Mouse (Mus musculus): ENCODE data around the gene Aldh3b2. TPM values are rescaled to one million over a fixed set of nuclear protein-coding genes. Genes with fewer than 3 reads are reported as not detected.

Aldh3b2 gene
- total RNA-seq, 2 experiments from 2014 or later: 0.81 to 1.2 TPM

DNA sequence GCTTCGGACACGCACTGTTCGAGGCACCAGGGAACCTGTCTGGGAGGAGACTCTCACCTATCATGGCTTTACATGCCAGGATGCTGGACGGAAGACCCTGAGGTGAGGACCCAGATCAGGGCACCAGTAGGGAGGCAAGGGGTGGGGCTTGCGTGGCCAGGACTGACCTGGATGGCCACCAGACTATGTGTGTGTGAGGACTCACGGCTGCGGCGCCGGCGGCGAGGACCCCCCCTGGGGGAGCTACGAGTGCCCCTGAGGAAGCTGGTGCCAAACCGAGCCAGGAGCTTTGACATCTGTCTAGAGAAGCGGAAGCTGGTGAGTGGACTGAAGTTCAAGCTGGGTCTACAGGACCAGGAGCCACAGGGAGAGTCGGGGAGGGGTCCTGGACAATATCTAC is 32.2 kb downstream of the Aldh3b2 start:
- no peak for DNase-seq (ENCODE audit: extremely low spot score in 1 of 2, low spot score in 1 of 2)

DNA sequence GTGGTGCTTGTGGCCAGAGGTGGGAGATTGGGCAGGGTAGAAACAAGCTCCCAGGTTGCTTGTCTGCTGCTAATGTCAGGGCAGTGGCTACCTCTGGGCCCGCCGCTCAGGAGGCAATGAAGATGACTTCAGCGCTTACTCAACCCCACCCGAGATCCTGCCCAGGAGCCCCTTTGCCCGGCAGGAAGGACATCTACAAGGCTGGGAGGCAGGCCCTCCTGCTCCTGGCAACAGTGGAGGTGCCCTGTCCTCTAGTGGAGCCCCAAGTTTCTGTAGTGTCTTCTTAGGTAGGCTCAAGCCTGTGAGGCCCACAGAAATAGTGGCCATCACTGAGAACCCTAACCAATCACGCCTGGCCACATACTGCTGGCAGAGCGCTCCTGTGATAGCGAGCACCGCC is 33.0 kb downstream of the Aldh3b2 start:
- no peak for DNase-seq (ENCODE audit: extremely low spot score in 1 of 2, low spot score in 1 of 2)

DNA sequence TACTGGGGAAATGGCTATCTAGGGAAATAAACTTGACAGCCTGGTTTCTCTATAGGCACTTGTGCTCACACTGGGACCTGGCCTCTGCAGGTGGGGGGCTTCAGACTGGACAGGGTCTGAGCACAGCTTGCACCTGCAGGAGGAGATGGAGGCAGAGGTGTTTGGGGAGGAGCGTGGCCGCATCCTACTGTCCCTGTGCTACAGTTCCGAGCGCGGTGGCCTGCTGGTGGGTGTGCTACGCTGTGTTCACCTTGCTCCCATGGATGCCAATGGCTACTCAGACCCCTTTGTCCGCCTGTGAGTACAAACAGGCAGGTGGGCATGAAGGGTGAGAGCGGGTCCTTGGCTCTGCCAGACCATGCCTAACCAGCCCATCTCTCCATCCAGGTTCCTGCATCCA is 33.8 kb downstream of the Aldh3b2 start:
- no peak for DNase-seq (ENCODE audit: extremely low spot score in 1 of 2, low spot score in 1 of 2)

DNA sequence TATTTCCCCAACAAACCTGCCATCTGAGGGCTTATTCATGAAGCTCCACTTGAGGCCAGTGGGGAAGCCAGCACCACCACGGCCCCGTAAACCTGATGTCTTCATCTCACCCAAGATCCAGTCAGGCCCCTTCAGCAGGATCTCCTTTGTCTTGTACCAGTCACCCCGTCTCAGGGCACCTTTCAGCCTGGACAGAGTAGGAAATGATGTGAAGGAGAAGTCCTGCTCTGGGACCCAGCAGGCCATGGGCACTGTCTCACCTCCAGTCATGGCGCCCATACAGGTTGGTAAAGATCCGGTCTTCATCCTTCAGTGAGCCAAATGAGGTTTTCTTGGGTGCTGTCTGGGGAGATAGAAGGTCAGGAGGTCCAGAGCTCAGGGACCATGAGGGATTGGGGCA is 39.0 kb downstream of the Aldh3b2 start:
- no peak for DNase-seq (ENCODE audit: extremely low spot score in 1 of 2, low spot score in 1 of 2)

DNA sequence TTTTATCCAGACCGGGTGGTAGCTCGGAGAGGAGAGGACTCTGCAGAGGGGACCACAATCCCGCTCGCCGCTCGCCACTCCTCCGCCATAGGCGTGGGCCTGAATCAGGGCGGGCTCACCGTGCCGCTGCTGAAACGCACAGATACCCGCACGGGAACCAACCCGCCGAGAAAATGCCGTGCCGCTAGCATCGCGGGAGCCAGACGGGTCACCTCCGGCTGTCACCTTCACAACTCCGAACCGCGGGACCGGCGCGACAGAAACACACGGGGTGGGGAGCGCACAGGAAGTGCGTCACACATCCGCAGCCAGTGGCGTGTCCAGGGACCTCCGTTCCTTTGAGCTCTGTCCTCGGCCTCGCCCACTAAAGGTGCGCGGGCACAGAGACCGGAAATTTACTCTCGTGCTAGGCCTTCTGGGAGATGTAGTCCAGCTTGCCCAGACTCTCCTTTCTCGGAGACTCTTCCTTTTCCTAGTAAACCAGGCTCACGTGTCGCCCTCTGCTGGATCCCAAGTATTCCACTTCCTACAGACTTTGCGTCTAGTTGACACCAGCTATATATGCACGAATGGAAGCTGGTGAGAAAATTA is 40.4 kb downstream of the Aldh3b2 start, which contains the start of gene Ndufv1:
Gene Ndufv1, minus strand, starts transcription at position 375 of the 591 bp plus-strand sequence.
- DNase-seq (ENCODE audit: extremely low spot score in 1 of 2, low spot score in 1 of 2): peak; percentile 85 to 87

DNA sequence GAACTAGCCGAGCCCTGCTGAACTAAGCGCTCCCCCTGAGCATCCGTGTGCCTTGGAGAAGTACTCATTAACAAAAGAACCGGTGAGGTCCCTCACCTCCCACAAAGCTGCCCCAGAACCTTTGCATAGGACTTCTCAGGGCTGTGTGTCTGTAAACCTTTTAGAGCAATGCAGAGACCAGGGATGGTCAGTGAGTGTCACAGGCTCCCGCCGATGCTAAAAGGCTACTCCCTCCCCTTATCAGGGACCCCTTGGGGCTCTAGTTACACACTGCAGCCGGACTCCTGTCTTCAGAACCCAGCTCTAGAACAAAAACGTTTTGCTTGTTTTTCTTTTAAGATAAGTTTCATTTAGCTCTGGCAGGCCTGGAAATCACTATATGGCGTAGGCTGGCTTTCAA is 40.9 kb downstream of the Aldh3b2 start:
- DNase-seq (ENCODE audit: extremely low spot score in 1 of 2, low spot score in 1 of 2): no peak

DNA sequence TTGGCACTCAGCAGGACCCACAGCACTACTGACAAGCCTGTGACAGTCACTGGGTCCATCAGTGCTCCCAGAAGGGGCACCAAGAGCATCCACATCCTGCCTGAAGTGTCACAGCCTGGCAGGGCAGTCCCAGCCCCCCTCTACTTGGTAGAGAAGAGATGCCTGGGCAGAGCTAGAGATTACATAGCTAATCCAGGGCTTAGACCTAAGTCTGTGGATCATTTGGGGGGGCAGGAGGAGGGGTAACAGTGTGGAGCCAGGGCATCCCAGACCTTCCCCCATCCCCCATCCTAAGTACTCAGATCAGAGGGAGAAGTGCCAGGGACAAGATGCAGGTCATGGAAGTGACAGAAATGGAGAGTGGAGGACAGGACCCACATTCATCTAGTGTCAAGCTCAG is 42.7 kb downstream of the Aldh3b2 start:
- DNase-seq (ENCODE audit: extremely low spot score in 1 of 2, low spot score in 1 of 2): no peak

DNA sequence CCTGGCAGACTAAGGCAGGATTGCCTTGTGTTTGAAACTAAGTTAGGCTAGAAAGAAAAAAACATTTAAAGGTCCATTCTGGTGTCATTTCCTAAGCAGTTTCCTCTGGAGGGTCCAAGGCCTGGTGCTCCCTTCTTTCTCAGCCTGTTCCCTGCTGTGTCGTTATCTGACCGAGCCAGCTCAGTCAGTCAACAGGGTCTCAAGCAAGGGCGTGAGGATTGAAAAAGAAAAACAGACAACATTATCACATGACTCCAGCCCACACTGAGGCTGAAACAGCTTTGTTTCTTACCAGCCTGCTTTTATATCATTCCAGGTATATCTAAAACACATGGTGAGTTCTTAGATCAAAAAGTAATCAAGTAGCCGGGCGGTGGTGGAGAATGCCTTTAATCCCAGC is 43.5 kb downstream of the Aldh3b2 start:
- DNase-seq (ENCODE audit: extremely low spot score in 1 of 2, low spot score in 1 of 2): no peak

DNA sequence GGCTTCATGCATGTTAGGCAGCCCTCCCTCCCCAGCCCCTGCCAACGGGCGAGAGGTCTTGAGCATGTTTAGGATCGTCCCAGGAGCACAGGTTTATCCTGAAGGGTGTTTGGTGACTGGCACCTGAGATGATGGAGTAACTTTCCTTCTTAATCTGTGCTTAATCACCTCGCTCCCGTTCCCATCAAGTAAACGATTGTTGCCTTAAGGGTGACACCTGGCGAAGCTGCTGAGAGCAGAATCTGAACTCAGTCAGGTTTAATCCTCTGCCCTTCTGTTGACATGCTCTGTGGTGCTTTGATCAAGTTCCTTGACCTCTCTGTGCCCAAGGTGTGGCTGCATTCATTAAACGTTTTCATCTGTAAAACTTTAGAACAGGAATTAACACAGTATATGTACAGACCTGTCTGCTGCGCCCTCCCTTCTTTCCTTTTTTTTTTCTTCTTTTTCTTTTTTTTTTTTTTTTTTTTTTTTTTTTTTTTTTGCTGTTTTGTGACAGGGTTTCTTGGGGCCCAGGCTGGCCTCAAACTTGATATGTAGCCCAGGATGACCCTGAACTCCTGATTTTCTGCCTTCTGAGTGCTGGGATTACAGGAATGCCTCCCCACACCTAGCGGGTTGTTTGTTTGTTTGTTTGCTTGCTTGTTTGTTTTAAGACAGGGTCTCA is 45.9 kb downstream of the Aldh3b2 start:
- DNase-seq (ENCODE audit: extremely low spot score in 1 of 2, low spot score in 1 of 2): no peak

DNA sequence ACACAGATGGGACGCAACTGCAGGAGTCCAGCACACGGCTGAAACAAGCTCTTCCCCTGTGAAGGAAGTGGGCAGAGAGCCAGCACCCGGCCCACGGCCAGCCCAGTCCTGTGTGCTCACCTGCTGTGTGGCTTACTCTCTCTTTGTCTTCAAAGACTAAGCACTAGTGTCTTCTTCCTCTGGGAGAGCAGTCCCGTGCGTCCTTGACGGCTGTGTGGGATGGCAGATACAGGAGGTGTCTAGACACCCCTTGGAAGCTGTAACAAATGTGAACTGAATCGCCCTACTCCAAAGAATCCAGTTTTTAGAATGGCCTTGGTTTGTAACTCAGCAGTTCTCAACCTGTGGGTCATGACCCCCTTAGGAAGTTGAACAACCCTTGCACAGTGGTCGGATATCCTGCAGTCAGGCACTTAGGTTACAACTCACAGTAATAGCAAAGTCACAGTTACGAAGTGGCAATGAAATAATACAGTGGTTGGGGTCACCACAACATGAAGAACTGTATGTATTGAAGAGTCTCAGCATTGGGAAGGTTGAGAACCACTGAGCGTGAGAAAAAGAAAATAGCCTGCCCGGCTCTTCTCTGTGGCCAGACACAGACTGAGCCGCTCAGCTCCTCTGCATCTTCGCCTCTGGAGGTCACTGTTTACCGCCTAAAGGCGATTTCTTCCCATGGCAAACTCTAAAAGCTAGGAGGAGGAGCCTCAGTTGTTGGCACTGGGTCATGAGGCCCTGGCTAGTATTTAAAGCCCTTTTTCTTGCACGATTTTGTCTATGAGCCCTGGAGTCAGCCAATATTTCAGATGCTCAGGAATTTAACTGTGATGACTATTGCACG is 46.8 kb downstream of the Aldh3b2 start:
- peak in 1 of 2 experiments; percentile 61 for DNase-seq (ENCODE audit: extremely low spot score in 1 of 2, low spot score in 1 of 2)

DNA sequence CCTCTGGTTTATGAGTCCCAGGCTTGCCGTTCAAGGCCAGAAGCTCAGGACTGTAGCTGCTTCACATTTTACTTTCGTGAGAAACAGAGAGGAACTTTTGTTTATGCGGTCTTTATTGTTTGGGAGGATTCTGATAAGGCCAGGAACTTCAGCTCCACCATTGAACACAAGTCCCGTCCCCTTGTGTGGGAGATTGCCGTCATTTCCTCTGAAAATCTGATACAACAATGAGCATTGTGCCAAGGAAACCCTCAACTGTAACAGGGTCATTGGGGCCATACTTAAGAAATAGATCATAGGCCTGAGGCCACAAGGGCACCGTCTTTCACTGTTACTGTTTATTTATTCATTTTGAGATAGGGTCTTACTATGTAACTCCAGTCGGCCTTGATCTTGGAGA is 51.1 kb downstream of the Aldh3b2 start:
- no peak for DNase-seq (ENCODE audit: extremely low spot score in 1 of 2, low spot score in 1 of 2)

DNA sequence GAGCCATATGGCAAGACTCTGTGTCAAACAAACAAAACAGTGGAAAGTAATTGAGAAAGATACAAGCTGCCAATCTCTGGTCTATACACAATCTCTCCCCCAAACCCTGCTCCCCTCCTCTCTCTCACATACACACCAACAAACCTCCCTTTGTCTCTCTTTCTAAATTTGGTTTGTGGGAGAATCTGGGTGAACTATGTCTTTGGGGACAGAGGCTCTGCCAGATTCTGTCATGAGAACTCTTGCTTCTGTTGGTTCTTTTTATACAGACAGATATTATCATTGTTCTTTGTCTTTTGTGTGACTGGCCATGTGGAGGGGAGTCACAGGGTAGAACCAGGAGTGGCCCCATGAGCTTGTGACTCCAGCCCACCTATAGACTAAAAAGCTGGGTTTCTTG is 55.4 kb downstream of the Aldh3b2 start:
- no peak for DNase-seq (ENCODE audit: extremely low spot score in 1 of 2, low spot score in 1 of 2)

Other genes starting within 250 kb of the Aldh3b2 start
- gene Kmt5b, start 204.9 kb upstream of the Aldh3b2 start, total RNA-seq (2021): 10 to 100 TPM; 51.6 to 55.2 TPM
- gene Chka, start 120.6 kb upstream of the Aldh3b2 start, total RNA-seq (2021): 10 to 100 TPM; 78.4 to 97.2 TPM
- 10 to 100 TPM; 17.3 to 21.5 TPM for gene Tcirg1, start 65.2 kb upstream of the Aldh3b2 start, total RNA-seq (2021)
- gene Ndufs8, start 59.6 kb upstream of the Aldh3b2 start, total RNA-seq (2021): 100 to 1,000 TPM; 134 to 151 TPM
- gene Aldh3b1, start 42.5 kb upstream of the Aldh3b2 start, total RNA-seq (2021): 1 to 10 TPM; 3.5 to 4.4 TPM
- gene Unc93b1, start 37.1 kb upstream of the Aldh3b2 start, total RNA-seq (2021): 10 to 100 TPM; 16.7 to 20.6 TPM
- not detected for gene Aldh3b3, start 13.7 kb upstream of the Aldh3b2 start, total RNA-seq (2021)
- 1 to 10 TPM; 2.0 to 2.5 TPM for gene Acy3, start 14.2 kb downstream of the Aldh3b2 start, total RNA-seq (2021)
- not detected for gene Tbx10, start 20.4 kb downstream of the Aldh3b2 start, total RNA-seq (2021)
- 10 to 100 TPM in 1 of 2 experiments, 1 to 10 TPM in 1; 9.9 to 10.2 TPM for gene Nudt8, start 28.3 kb downstream of the Aldh3b2 start, total RNA-seq (2021)
- gene Gm49405, start 28.3 kb downstream of the Aldh3b2 start, total RNA-seq (2021): 1 to 10 TPM; 1.1 to 1.4 TPM
- gene Doc2g, start 31.0 kb downstream of the Aldh3b2 start, total RNA-seq (2021): 1 to 10 TPM; 2.4 to 3.3 TPM
- 100 to 1,000 TPM; 222 to 263 TPM for gene Ndufv1, start 40.5 kb downstream of the Aldh3b2 start, total RNA-seq (2021)
- gene Gstp1, start 65.7 kb downstream of the Aldh3b2 start, total RNA-seq (2021): 100 to 1,000 TPM; 343 to 385 TPM
- 10 to 100 TPM; 35.5 to 41.9 TPM for gene Gstp2, start 73.7 kb downstream of the Aldh3b2 start, total RNA-seq (2021)
- not detected for gene Gstp3, start 87.2 kb downstream of the Aldh3b2 start, total RNA-seq (2021)
- not detected for gene Cabp2, start 109.2 kb downstream of the Aldh3b2 start, total RNA-seq (2021)
- 10 to 100 TPM; 28.9 to 37.6 TPM for gene Cdk2ap2, start 124.9 kb downstream of the Aldh3b2 start, total RNA-seq (2021)
- 100 to 1,000 TPM; 176 to 181 TPM for gene Pitpnm1, start 127.7 kb downstream of the Aldh3b2 start, total RNA-seq (2021)
- gene Aip, start 153.5 kb downstream of the Aldh3b2 start, total RNA-seq (2021): 100 to 1,000 TPM; 102 to 127 TPM
- gene Gpr152, start 167.5 kb downstream of the Aldh3b2 start, total RNA-seq (2021): not detected
- under 1 TPM in 1 of 2 experiments, not detected in 1; 0.20 TPM for gene Cabp4, start 171.7 kb downstream of the Aldh3b2 start, total RNA-seq (2021)
- gene Coro1b, start 176.3 kb downstream of the Aldh3b2 start, total RNA-seq (2021): 10 to 100 TPM; 87.3 to 89.5 TPM
- gene Ptprcap, start 181.3 kb downstream of the Aldh3b2 start, total RNA-seq (2021): 1 to 10 TPM; 1.1 to 2.9 TPM
- gene Rps6kb2, start 191.0 kb downstream of the Aldh3b2 start, total RNA-seq (2021): 10 to 100 TPM; 27.8 to 43.9 TPM
- gene Carns1, start 203.2 kb downstream of the Aldh3b2 start, total RNA-seq (2021): 10 to 100 TPM in 1 of 2 experiments, 1 to 10 TPM in 1; 8.2 to 11.7 TPM
- 1 to 10 TPM; 1.2 to 1.3 TPM for gene Tbc1d10c, start 219.0 kb downstream of the Aldh3b2 start, total RNA-seq (2021)
- 100 to 1,000 TPM; 259 to 293 TPM for gene Ppp1ca, start 219.7 kb downstream of the Aldh3b2 start, total RNA-seq (2021)
- gene Rad9a, start 229.3 kb downstream of the Aldh3b2 start, total RNA-seq (2021): 1 to 10 TPM; 7.4 to 8.2 TPM
- gene Clcf1, start 241.9 kb downstream of the Aldh3b2 start, total RNA-seq (2021): under 1 TPM; 0.27 to 0.61 TPM
- gene AC109138.7, start 242.0 kb downstream of the Aldh3b2 start, total RNA-seq (2021): not detected